Mouse (Mus musculus) kidney, embryonic 16.5 days (tissue): ENCODE measurements around the gene Bbs4. TPM values are rescaled to one million over a fixed set of nuclear protein-coding genes. Genes with fewer than 3 reads are reported as not detected.

Experiments
- ATAC-seq: fragments of 200-750 bp; cut with Nextera tagmentation; 2 replicates; pipeline ENCODE4 v1.8.0; 2017; ENCODE audit warnings: moderate TSS enrichment; ENCODE audit not compliant: low FRiP score, low TSS enrichment
- H3K27ac ChIP-seq: fragments of 300-500 bp; sonication (generic); 2 replicates; pipeline ENCODE4 v1.5.1; 2014; ENCODE audit warnings: low read length
- H3K27me3 ChIP-seq: fragments of 300-500 bp; sonication (generic); 2 replicates; pipeline ENCODE4 v1.6.1; 2014; ENCODE audit warnings: low read length, control low read depth, mixed read lengths; ENCODE audit not compliant: insufficient read depth
- H3K36me3 ChIP-seq: fragments of 300-500 bp; sonication (generic); 2 replicates; pipeline ENCODE4 v1.6.1; 2014; ENCODE audit warnings: low read length, control low read depth, mixed read lengths; ENCODE audit not compliant: insufficient read depth
- H3K4me1 ChIP-seq: fragments of 300-500 bp; sonication (generic); 2 replicates; pipeline ENCODE4 v1.6.1; 2014; ENCODE audit warnings: low read length, control low read depth, mixed read lengths; ENCODE audit not compliant: insufficient read depth
- H3K4me2 ChIP-seq: fragments of 300-500 bp; sonication (generic); replicated peaks from 2 replicates; pipeline ENCODE4 v1.6.1; 2014; ENCODE audit warnings: low read depth, low read length
- H3K4me3 ChIP-seq: fragments of 300-500 bp; sonication (generic); 2 replicates; pipeline ENCODE4 v1.5.1; 2014; ENCODE audit warnings: mild to moderate bottlenecking, low read length
- H3K9ac ChIP-seq: fragments of 300-500 bp; sonication (generic); replicated peaks from 2 replicates; pipeline ENCODE4 v1.6.1; 2014; ENCODE audit warnings: low read length
- H3K9me3 ChIP-seq: fragments of 300-500 bp; sonication (generic); 2 replicates; pipeline ENCODE4 v1.6.1; 2016; ENCODE audit warnings: low read length, control low read depth
- WGBS: fragments of 180-500 bp; shearing (Covaris S2); extraction: QIAGEN DNeasy Blood & Tissue Kit; methylation state at CpG from one replicate; pipeline ENCODE4 v1.1.7; 2014; 5-methylcytosine and 5-hydroxymethylcytosine counted together
- polyA plus RNA-seq: library from polyadenylated mRNA; unstranded; fragments of >200 nt; fragmentation: Nextera tagmentation; extraction: Ambion mirVana; gene quantifications from 2 replicates; pipeline ENCODE4 v1.2.1, GENCODE M21; 2015

Bbs4 gene
- polyA plus RNA-seq, 1 experiment from 2014 or later, result 16.4 TPM

DNA sequence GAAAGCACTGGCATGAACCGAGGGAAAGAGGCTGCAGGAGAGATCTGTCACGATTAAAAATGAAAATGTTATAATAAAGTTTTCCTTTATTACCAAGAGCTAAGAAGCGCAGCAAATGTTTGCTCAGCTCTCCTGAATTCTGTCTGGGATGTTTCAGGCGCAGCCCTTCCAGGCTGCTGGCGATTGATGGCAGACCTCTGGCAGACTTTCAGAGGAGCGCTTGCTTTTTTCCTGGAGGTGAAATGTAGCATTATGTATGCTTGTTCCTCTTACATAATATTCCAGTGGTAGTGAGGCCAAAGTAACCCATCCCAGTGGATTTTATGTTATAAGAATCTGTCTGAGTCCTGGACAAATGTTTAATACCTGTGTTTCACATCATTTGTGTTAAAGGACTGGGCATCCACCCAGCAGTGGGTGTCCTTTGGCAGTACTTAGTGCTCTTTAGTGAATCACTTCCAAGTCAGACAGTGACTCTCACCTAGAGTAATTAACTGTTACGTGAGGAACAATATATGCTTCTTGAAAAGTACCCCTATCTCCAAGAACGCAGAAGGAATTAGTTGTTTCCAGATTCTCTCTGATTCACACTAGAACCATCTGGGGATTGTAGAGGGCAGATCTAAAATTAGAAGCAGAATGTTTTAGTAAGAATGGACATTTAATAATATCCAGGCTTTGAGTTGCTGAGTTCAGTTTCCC is 42.6 kb downstream of the Bbs4 start:
- H3K36me3 ChIP-seq, result peaks cover 34% of the 10 kb centered on the region
- H3K4me2 ChIP-seq, result no peak overlapping the region
- no peak overlapping the region for H3K9ac ChIP-seq
- ATAC-seq, result no peak
- no peaks in the 10 kb centered on the region for H3K9me3 ChIP-seq
- H3K27ac ChIP-seq, result no peak overlapping the region
- H3K4me3 ChIP-seq, result no peak overlapping the region
- H3K4me1 ChIP-seq, result no peaks in the 10 kb centered on the region
- 91% methylated on average over 8 of the region's 8 CpGs for WGBS
- no peaks in the 10 kb centered on the region for H3K27me3 ChIP-seq

DNA sequence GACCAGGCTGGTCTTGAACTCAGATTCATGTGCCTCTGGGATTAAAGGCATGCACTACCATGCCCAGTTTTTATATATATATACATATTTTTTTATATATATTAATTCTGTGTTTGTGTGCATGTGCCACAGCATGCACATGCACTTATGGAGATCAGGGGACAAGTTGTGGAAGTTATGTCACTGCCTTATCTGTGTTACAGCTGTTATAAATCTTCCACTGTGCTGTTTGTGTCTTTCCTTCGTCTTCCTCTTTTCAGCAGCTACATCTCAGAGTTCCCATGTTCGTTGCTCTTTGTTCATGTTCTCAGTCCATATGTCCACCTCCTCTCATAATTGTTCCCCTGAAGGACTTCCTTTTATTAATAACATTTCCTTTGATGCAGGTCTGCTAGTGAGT is 45.4 kb downstream of the Bbs4 start:
- ATAC-seq, result no peak
- H3K27me3 ChIP-seq, result no peaks in the 10 kb centered on the region
- WGBS, result 73% methylated on average over 2 of the region's 2 CpGs
- peaks cover 29% of the 10 kb centered on the region for H3K36me3 ChIP-seq
- H3K9me3 ChIP-seq, result no peaks in the 10 kb centered on the region
- H3K4me2 ChIP-seq, result no peak overlapping the region
- no peaks in the 10 kb centered on the region for H3K4me1 ChIP-seq
- no peak overlapping the region for H3K27ac ChIP-seq
- H3K4me3 ChIP-seq, result no peak overlapping the region
- no peak overlapping the region for H3K9ac ChIP-seq

DNA sequence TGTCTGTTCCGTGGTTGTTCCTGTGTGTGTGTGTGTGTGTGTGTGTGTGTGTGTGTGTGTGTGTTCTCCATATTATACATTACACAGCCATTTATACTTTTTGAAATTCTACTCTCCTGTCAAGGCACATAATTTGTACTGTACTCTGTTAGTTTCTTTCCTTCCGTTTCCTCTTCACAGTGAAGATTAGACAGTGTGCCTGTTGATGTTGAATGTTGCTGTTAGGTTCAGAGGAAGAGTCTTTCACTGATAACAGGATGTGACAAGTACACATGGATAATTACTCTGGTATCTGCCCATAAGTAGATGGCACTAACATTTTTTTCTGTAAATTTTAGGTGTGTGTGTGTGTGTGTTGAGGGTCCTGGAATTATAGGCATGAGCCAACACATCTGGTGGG is 56.9 kb downstream of the Bbs4 start:
- WGBS, result 97% methylated on average over 2 of the region's 2 CpGs
- H3K4me1 ChIP-seq, result peaks cover 10% of the 10 kb centered on the region
- H3K36me3 ChIP-seq, result peaks cover 24% of the 10 kb centered on the region
- no peaks in the 10 kb centered on the region for H3K27me3 ChIP-seq
- no peak overlapping the region for H3K9ac ChIP-seq
- H3K9me3 ChIP-seq, result no peaks in the 10 kb centered on the region
- no peak overlapping the region for H3K4me2 ChIP-seq
- no peak overlapping the region for H3K4me3 ChIP-seq
- no peak overlapping the region for H3K27ac ChIP-seq
- ATAC-seq, result no peak

DNA sequence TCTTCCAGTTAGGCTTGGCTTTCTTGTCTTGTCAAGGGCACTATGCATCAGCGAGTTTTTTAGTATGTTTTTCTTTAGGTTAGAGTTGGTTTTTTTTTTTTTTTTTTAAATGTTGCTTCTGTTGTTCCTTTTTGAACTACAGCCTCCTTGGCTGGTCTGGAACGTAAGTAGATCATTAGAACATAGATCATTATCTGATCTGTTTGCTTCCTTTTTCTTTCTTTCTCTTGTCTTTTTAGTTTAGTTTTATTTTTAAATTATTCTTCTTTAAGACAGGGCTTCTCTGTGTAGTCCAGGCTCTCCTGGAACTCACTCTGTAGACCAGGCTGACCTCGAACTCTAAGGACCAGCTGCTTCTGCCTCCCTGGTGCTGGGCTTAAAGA is 60.8 kb downstream of the Bbs4 start:
- Histone ChIP-seq H3K27ac (no peak overlapping the region), H3K36me3 (peaks cover 1% of the 10 kb centered on the region), H3K9ac (peak overlapping the region; percentile 86; the same call in 1 of the 2 replicates), H3K9me3 (no peaks in the 10 kb centered on the region), H3K4me2 (peak overlapping the region; percentile 75), H3K27me3 (no peaks in the 10 kb centered on the region), H3K4me3 (peak overlapping the region; percentile 75), H3K4me1 (peaks cover 17% of the 10 kb centered on the region)
- no peak for ATAC-seq
- WGBS, result 33% methylated on average over 3 of the region's 3 CpGs

DNA sequence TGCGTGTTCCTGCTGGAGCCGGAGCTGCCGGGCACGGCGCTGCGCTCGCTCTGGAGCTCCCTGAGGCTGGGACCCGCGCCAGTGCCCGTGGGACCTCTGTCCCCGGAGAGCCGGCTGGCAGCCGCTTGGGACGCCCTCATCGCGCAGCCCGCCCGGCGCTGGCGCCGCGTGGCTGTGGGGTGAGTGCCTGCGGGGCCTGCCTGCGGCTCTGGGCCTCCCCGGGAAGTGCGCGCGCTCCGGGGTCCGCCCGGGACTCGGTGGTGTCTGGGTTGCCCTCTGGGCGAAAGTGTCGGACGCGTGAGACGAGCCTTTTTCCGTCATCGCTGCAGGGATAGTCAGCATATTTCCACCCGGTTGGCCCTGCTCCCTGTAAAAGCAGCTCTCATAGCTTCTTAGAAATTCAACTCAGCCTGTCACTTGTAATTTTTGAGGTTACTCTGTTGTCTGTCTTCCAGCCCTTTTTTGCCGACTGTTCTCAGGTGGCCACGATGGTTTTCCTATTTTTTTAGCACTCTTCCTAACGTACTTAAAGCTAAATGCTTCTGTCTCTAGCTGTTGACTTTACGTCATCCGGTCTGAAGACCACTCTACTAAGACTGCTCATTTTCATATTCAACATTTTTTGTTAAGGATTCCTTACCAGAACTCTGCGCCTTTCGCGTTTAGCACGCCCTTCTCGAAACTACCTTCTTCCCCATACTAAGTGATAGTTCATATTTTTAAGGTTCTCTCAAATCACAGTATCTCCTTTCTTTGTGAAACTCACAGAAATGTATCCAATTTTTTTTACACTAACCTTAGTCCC is 61.4 kb downstream of the Bbs4 start:
- peak overlapping the region; percentile 75 for H3K4me3 ChIP-seq
- no peaks in the 10 kb centered on the region for H3K36me3 ChIP-seq
- peak overlapping the region; percentile 75 for H3K4me2 ChIP-seq
- no peaks in the 10 kb centered on the region for H3K27me3 ChIP-seq
- H3K27ac ChIP-seq, result peak overlapping the region; percentile 87
- H3K4me1 ChIP-seq, result peaks cover 17% of the 10 kb centered on the region
- WGBS, result 2% methylated on average over 49 of the region's 50 CpGs
- peak overlapping the region; percentile 86 for H3K9ac ChIP-seq
- ATAC-seq, result peak; percentile 68; the same call in 1 of the 2 replicates
- H3K9me3 ChIP-seq, result no peaks in the 10 kb centered on the region

DNA sequence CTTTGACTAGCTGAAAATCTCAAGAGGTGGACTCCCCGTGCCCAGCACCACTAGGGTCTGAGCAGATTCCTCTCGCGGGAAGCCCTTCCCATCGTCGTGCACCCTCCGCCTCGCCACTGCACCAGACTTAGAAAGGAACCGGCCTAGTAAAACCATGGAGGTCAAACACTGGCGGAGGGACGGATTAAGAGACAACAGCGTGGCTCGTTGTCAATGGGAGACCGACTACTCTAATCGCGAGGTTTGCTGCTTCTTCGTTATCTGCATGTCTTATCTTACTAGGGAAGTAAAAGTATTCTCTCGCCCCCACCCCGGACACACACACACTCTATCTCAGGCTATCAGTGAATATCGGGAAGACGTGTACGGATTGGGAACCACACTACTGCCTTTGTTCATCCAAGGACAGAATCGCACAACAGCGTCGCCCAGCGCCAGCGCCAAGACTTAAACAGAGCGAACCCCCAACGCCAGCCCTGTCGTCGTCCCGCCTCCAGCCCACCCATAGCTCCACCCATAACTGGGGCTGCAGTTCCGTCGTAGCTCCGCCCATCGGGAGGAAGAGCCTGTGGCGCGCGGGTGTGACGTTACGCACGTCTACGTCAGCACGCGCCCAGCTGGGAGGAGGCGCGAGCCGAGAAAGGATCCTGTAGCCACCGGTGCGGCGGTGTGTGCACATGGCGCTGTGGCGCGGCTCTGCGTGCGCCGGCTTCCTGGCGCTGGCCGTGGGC is 62.2 kb downstream of the Bbs4 start, which contains the start of gene Adpgk:
Gene Adpgk (plus strand): TSS at position 602 of the 731 bp plus-strand sequence.
- Histone ChIP-seq H3K36me3 (no peaks in the 10 kb centered on the region), H3K27ac (peak within 1 kb of the TSS; percentile 87), H3K9ac (peak within 1 kb of the TSS; percentile 86), H3K4me1 (peaks cover 17% of the 10 kb centered on the region), H3K4me2 (peak within 1 kb of the TSS; percentile 83), H3K27me3 (no peaks in the 10 kb centered on the region), H3K4me3 (peak within 1 kb of the TSS; percentile 75), H3K9me3 (no peaks in the 10 kb centered on the region)
- ATAC-seq, result peak; percentile 98
- WGBS, result 1% methylated on average over 58 of the region's 58 CpGs

DNA sequence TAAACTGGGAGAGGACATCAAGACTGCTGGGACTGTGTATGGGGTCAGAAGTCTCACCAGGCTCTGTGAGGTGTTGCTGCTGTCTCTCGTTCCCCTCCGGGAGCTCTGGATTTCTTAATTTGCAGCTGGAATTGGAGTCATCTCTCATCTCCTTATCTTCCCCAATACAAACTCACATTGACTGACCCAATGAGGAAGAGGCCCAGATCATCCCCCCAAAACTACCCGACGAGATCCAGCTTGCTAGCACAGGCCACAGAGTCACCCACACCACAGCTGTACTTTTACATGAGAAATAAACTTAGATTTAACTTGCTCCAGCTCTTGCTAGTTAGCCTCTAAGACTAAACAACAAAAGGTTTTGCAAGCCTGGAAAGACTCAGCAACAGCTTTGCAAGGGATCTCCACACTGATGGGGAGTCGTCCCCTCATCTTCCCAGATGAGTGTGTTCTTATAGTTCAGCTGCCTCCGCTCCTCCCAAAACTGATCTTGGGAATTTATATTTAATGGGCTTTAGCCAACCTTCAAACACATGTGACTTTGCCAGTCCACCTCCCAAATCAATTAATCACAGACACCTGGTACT is 63.7 kb downstream of the Bbs4 start:
- H3K27ac ChIP-seq, result no peak overlapping the region
- no peaks in the 10 kb centered on the region for H3K9me3 ChIP-seq
- 74% methylated on average over 6 of the region's 6 CpGs for WGBS
- H3K4me1 ChIP-seq, result peaks cover 17% of the 10 kb centered on the region
- H3K9ac ChIP-seq, result no peak overlapping the region
- no peaks in the 10 kb centered on the region for H3K36me3 ChIP-seq
- H3K4me3 ChIP-seq, result no peak overlapping the region
- no peak for ATAC-seq
- H3K27me3 ChIP-seq, result no peaks in the 10 kb centered on the region
- H3K4me2 ChIP-seq, result no peak overlapping the region

DNA sequence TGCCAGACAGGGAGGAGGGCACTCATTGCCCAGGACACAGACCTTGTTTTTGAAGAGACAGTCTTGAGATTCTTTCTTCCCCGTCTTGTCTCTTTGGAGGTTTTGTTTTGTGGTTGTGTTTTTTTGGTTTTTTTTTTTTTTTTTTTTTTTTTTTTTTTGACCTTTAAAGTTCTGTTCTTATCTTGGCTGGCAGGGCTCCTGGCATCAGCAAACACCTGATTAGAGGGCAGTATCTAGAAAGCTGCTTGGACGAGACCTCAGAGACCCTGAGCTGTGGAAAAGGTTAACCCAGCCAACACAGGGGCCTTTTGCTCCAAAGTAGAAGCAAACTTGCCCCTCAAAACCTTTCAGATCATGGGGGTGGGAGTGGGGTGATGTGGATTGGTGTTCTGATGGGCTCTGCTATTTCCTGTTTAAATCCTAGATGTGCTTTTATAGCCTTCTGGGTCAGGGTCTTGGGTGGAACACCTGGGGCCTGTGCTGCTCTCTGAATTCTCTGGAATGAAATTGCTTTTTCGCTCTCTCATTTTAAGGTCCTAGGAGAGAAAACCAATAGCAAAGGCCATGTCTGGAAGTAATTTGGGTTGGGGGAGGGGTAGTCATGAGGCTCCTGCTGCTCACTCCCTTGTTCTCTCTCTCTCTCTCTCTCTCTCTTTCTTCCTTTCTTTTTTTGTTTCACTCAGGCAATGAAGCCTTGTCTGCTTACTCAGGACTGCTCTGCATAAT is 64.5 kb downstream of the Bbs4 start:
- Histone ChIP-seq H3K9me3 (no peaks in the 10 kb centered on the region), H3K4me1 (peaks cover 17% of the 10 kb centered on the region), H3K4me2 (no peak overlapping the region), H3K9ac (no peak overlapping the region), H3K27ac (no peak overlapping the region), H3K27me3 (no peaks in the 10 kb centered on the region), H3K4me3 (no peak overlapping the region), H3K36me3 (no peaks in the 10 kb centered on the region)
- 73% methylated on average over 3 of the region's 3 CpGs for WGBS
- ATAC-seq, result no peak

DNA sequence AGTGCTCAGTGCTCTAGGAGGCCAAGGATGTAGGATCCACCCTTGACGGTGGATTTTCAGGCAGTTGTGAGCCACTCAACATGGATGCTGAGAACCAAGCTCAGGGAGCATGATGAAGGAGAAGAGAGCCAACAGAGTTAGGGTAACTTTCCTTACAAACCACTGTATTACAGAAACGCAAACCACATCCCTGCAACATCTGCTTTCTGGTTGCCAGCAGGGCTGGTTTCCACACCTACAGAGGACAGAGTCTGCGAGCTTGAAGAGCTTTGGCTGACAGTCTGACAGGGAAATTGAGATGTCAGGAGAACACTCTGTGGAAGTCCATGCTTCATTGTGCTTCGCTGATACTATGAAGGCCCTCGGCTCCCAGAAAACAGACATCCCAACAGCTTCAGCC is 65.2 kb downstream of the Bbs4 start:
- no peak for ATAC-seq
- Histone ChIP-seq H3K36me3 (no peaks in the 10 kb centered on the region), H3K9me3 (no peaks in the 10 kb centered on the region), H3K4me3 (no peak overlapping the region), H3K27me3 (no peaks in the 10 kb centered on the region), H3K4me1 (peaks cover 16% of the 10 kb centered on the region), H3K4me2 (no peak overlapping the region), H3K27ac (no peak overlapping the region), H3K9ac (no peak overlapping the region)
- WGBS, result 90% methylated on average over 5 of the region's 5 CpGs
